Mouse (Mus musculus): ENCODE data around the gene Mfsd7a. TPM values are rescaled to one million over a fixed set of nuclear protein-coding genes. Genes with fewer than 3 reads are reported as not detected.
"Not testable (repeated sequence)": the region's sequence is repeated elsewhere in the genome, so short reads cannot be mapped to it uniquely, and the experiment has no call there.

The Mfsd7a gene
- polyA plus RNA-seq (2012; rRNA removed): 1.1 TPM in 2 replicates

- Histone ChIP-seq H3K4me3 (ENCODE audit: insufficient read depth, low read length) (peak within 1 kb of the TSS; percentile 16; the same call in 1 of the 2 replicates), H3K4me1 (ENCODE audit: control insufficient read depth, insufficient read depth, low read length) (no peaks in the 10 kb centered on the region), H3K27ac (ENCODE audit: insufficient read depth, low read length) (no peak within 1 kb of the TSS)
- TF ChIP-seq CTCF (IDR thresholded peaks at IDR 0.05; ENCODE audit: extremely low read depth, insufficient read depth, low read length) (no peak), POLR2A (IDR thresholded peaks at IDR 0.05; ENCODE audit: extremely low read depth, insufficient read depth, low read length) (no peak)
Measured at GRCm38 (mm10) chr5:108448785-108449668, at the start of gene Mfsd7a. TSS of gene Mfsd7a (minus strand) at chr5:108448891.

GRCm38 (mm10) chr5:108486148-108486547, 37.5 kb upstream of the Mfsd7a start:
- H3K4me3 ChIP-seq (ENCODE audit: insufficient read depth, low read length); H3K27ac ChIP-seq (ENCODE audit: insufficient read depth, low read length); H3K4me1 ChIP-seq (ENCODE audit: control insufficient read depth, insufficient read depth, low read length): not testable (repeated sequence)

DNA sequence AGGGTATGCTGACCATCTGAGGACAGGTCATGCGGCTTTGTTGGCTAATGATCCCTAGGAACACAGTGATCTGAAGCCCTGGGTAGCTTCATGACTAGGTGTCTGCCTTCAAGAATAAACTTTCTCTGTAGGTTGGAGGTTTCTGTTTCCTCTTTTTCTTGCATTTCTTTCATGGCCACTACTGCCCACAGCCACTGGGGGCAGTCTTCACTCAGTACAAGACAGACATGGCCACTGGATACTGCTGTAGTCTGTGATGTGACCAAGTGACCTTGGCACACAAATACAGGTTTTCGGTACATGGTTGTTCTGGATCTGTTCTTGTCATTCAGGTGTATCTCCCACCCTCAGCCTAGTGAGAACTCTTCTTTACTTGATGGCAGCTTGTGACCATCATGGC, 36.5 kb upstream of the Mfsd7a start:
- TF ChIP-seq POLR2A (IDR thresholded peaks at IDR 0.05; ENCODE audit: extremely low read depth, insufficient read depth, low read length): no peak
- TF ChIP-seq CTCF (IDR thresholded peaks at IDR 0.05; ENCODE audit: extremely low read depth, insufficient read depth, low read length): peak; percentile 59
- H3K4me3 ChIP-seq (ENCODE audit: insufficient read depth, low read length): no peak overlapping the region
- H3K27ac ChIP-seq (ENCODE audit: insufficient read depth, low read length): no peak overlapping the region
- no peaks in the 10 kb centered on the region for H3K4me1 ChIP-seq (ENCODE audit: control insufficient read depth, insufficient read depth, low read length)

GRCm38 (mm10) chr5:108483006-108483405, 34.3 kb upstream of the Mfsd7a start:
- TF ChIP-seq CTCF (IDR thresholded peaks at IDR 0.05; ENCODE audit: extremely low read depth, insufficient read depth, low read length) (no peak), POLR2A (IDR thresholded peaks at IDR 0.05; ENCODE audit: extremely low read depth, insufficient read depth, low read length) (no peak)
- Histone ChIP-seq H3K4me3 (ENCODE audit: insufficient read depth, low read length) (no peak overlapping the region), H3K4me1 (ENCODE audit: control insufficient read depth, insufficient read depth, low read length) (no peaks in the 10 kb centered on the region), H3K27ac (ENCODE audit: insufficient read depth, low read length) (no peak overlapping the region)

DNA sequence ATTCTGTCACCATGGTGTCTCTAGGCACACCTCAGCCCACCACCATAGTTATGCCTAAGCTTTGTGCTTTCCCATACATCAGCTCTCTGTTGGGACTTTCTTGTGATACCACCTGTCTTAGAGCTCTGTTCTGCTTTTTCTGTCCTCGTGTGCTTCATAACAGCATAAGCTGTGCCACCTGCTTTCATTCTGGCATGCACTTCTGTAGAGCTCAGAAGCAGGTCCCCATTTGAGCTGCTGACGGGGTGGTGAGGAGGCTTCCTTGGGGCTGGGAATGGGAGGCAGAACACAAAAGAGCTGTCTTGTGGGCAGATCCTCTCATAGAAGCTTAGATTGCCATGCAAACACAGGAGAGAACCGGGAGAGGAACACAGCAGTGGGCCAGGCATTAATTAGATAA, 27.3 kb upstream of the Mfsd7a start:
- TF ChIP-seq POLR2A (IDR thresholded peaks at IDR 0.05; ENCODE audit: extremely low read depth, insufficient read depth, low read length): no peak
- peaks cover 5% of the 10 kb centered on the region; the same call in 1 of the 2 replicates for H3K4me1 ChIP-seq (ENCODE audit: control insufficient read depth, insufficient read depth, low read length)
- H3K27ac ChIP-seq (ENCODE audit: insufficient read depth, low read length): no peak overlapping the region
- H3K4me3 ChIP-seq (ENCODE audit: insufficient read depth, low read length): no peak overlapping the region

- Histone ChIP-seq H3K4me1 (ENCODE audit: control insufficient read depth, insufficient read depth, low read length) (peaks cover 5% of the 10 kb centered on the region; the same call in 1 of the 2 replicates), H3K4me3 (ENCODE audit: insufficient read depth, low read length) (no peak overlapping the region), H3K27ac (ENCODE audit: insufficient read depth, low read length) (no peak overlapping the region)
- TF ChIP-seq POLR2A (IDR thresholded peaks at IDR 0.05; ENCODE audit: extremely low read depth, insufficient read depth, low read length): no peak
- no peak for TF ChIP-seq CTCF (IDR thresholded peaks at IDR 0.05; ENCODE audit: extremely low read depth, insufficient read depth, low read length)
Measured at GRCm38 (mm10) chr5:108473737-108474136, 25.0 kb upstream of the Mfsd7a start.

GRCm38 (mm10) chr5:108469617-108470016, 20.9 kb upstream of the Mfsd7a start:
- no peak overlapping the region for H3K4me3 ChIP-seq (ENCODE audit: insufficient read depth, low read length)
- no peak for TF ChIP-seq CTCF (IDR thresholded peaks at IDR 0.05; ENCODE audit: extremely low read depth, insufficient read depth, low read length)
- no peak for TF ChIP-seq POLR2A (IDR thresholded peaks at IDR 0.05; ENCODE audit: extremely low read depth, insufficient read depth, low read length)
- peaks cover 6% of the 10 kb centered on the region; the same call in 1 of the 2 replicates for H3K4me1 ChIP-seq (ENCODE audit: control insufficient read depth, insufficient read depth, low read length)
- no peak overlapping the region for H3K27ac ChIP-seq (ENCODE audit: insufficient read depth, low read length)

DNA sequence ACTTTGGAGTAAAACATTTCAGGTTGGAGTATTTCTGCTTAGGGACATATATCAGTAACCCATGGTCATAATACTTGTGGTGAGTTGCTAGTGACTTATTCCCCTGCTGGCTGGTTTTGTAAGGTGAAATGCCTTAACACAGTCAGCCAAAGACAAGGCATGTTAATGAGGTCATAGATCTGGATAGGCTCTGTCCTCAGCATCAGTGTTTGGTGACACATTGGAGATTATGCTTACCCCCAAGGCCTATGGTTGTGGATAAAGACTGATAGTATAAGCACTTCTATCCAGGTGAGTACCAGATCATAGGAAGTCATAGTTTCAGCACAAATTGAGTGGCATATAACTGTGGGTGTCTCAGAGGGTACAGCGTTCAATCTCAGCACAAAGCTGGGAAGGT, 18.0 kb upstream of the Mfsd7a start:
- H3K27ac ChIP-seq (ENCODE audit: insufficient read depth, low read length): no peak overlapping the region
- TF ChIP-seq CTCF (IDR thresholded peaks at IDR 0.05; ENCODE audit: extremely low read depth, insufficient read depth, low read length) (no peak), POLR2A (IDR thresholded peaks at IDR 0.05; ENCODE audit: extremely low read depth, insufficient read depth, low read length) (no peak)
- H3K4me3 ChIP-seq (ENCODE audit: insufficient read depth, low read length): no peak overlapping the region
- peaks cover 12% of the 10 kb centered on the region for H3K4me1 ChIP-seq (ENCODE audit: control insufficient read depth, insufficient read depth, low read length)

GRCm38 (mm10) chr5:108465131-108465891, 16.6 kb upstream of the Mfsd7a start:
- Histone ChIP-seq H3K27ac (ENCODE audit: insufficient read depth, low read length) (no peak overlapping the region), H3K4me1 (ENCODE audit: control insufficient read depth, insufficient read depth, low read length) (peaks cover 8% of the 10 kb centered on the region), H3K4me3 (ENCODE audit: insufficient read depth, low read length) (no peak overlapping the region)
- TF ChIP-seq CTCF (IDR thresholded peaks at IDR 0.05; ENCODE audit: extremely low read depth, insufficient read depth, low read length): no peak
- TF ChIP-seq POLR2A (IDR thresholded peaks at IDR 0.05; ENCODE audit: extremely low read depth, insufficient read depth, low read length): no peak

DNA sequence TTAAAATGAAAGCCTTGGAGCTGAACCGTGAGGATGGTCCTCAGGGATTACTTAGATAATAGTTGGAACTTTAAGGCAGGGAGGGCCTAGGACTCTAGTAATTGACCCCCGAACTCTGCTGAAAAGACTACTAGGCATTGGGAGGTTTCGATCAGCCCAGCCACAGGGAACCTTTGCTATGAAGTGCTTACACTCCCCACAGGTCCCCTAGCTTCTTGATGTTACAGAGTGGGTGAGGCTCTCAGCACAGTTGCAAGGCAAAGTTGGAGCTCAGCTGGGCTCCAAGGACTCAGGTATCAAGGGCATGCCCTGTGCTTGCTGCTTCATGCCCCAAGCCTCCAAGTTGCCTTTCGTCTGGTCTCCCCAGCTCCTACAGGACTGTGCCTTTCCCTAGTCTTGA, 13.8 kb upstream of the Mfsd7a start:
- H3K27ac ChIP-seq (ENCODE audit: insufficient read depth, low read length): no peak overlapping the region
- peaks cover 7% of the 10 kb centered on the region for H3K4me1 ChIP-seq (ENCODE audit: control insufficient read depth, insufficient read depth, low read length)
- TF ChIP-seq POLR2A (IDR thresholded peaks at IDR 0.05; ENCODE audit: extremely low read depth, insufficient read depth, low read length) (no peak), CTCF (IDR thresholded peaks at IDR 0.05; ENCODE audit: extremely low read depth, insufficient read depth, low read length) (no peak)
- H3K4me3 ChIP-seq (ENCODE audit: insufficient read depth, low read length): peak overlapping the region; percentile 65
